ENCODE assay signal across 10 mouse cellular contexts in the genomic region with DNA sequence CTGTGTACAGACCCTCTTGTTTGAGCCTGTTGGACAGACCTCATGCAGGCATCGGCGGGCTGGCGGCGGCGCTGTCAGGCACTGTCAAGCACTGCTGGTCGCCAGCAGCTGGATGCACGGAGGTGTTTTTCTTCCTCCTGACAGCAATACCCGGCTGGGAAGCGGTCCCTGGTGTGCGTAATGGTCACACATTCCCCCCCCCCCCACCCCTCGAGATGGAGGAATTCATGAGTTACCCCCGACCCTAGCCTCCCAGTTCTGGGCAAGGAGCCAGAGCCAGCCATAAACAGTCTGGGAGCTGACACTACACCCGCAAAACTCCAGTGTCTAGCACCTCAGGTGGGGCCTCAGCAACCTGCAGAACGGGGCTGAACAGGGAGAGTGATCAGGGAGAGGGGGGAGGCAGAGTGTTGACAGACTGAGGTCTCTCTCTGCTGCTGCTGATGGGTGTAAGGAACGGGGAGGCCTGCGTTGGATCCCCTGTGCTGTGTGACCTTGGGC. TPM values are rescaled to one million over a fixed set of nuclear protein-coding genes. Genes with fewer than 3 reads are reported as not detected.
A peak's percentile ranks its signal among the peaks of the same experiment; 100 is the strongest.
DNase-seq lines count a peak whose midpoint lies in the region; ATAC-seq lines count a peak whose summit lies in the region.
"Had no signal": no experiment of that assay in that cellular context is flagged by ENCODE, and none has a peak within 500 bp of the region (broad histone marks: within the 10 kb centered on the region; RNA-seq: fewer than 3 reads in every experiment).

No protein-coding gene starts in this region.

- H3K4me3 ChIP-seq in embryonic facial prominence, embryonic 12.5 days, result no peak overlapping the region
- no peak overlapping the region for H3K4me3 ChIP-seq in hindbrain, embryonic 11.5 days (ENCODE audit: low read depth, low read length)
- no peak overlapping the region for H3K4me3 ChIP-seq in midbrain, embryonic 14.5 days (replicated peaks; ENCODE audit: low read depth, low read length)

- H3K27ac ChIP-seq in embryonic facial prominence, embryonic 12.5 days, result 0 out of 2 replicates have a peak overlapping the region, but pooled peaks have one; percentile 26
- no peak overlapping the region for H3K27ac ChIP-seq in hindbrain, embryonic 11.5 days (ENCODE audit: low read depth, low read length)
- H3K27ac ChIP-seq in midbrain, embryonic 14.5 days (replicated peaks; ENCODE audit: low read depth, low read length), result peak overlapping the region; percentile 45; the same call in 1 of the 2 replicates

- DNase-seq in kidney, postnatal 10 days, result peak; percentile 65
- DNase-seq in kidney, postnatal 36 days, result no peak
- DNase-seq in hindbrain, embryonic 11.5 days (ENCODE audit: low spot score), result no peak
- peak; percentile 67 for DNase-seq in midbrain, embryonic 14.5 days
- no peak for DNase-seq in right cerebral cortex, adult 18-20 months
- no peak for DNase-seq in left cerebral cortex, postnatal 36 days (ENCODE audit: low spot score in 2 of 2)
- DNase-seq in right cerebral cortex, postnatal 25 days, result no peak
- DNase-seq: liver, postnatal 0 days had no signal

- peaks cover 23% of the 10 kb centered on the region for H3K36me3 ChIP-seq in embryonic facial prominence, embryonic 12.5 days
- H3K36me3 ChIP-seq in hindbrain, embryonic 11.5 days (ENCODE audit: control insufficient read depth, insufficient read depth, low read length), result no peaks in the 10 kb centered on the region
- peaks cover 10% of the 10 kb centered on the region; the same call in 1 of the 2 replicates for H3K36me3 ChIP-seq in midbrain, embryonic 14.5 days (ENCODE audit: control insufficient read depth, insufficient read depth, low read length)

- 0 out of 2 replicates have a peak overlapping the region, but pooled peaks have one; percentile 18 for H3K4me2 ChIP-seq in embryonic facial prominence, embryonic 12.5 days (replicated peaks)
- H3K4me2 ChIP-seq in hindbrain, embryonic 11.5 days (replicated peaks; ENCODE audit: low read depth, low read length), result peak overlapping the region; percentile 3; the same call in 1 of the 2 replicates
- H3K4me2 ChIP-seq in midbrain, embryonic 14.5 days (ENCODE audit: low read length), result peak overlapping the region; percentile 33

- 37% methylated on average over 16 of the region's 16 CpGs for WGBS in embryonic facial prominence, embryonic 12.5 days
- 38% methylated on average over 16 of the region's 16 CpGs for WGBS in hindbrain, embryonic 11.5 days
- 24% methylated on average over 16 of the region's 16 CpGs for WGBS in midbrain, embryonic 14.5 days

- no peaks in the 10 kb centered on the region for H3K27me3 ChIP-seq in embryonic facial prominence, embryonic 12.5 days
- no peaks in the 10 kb centered on the region for H3K27me3 ChIP-seq in hindbrain, embryonic 11.5 days (ENCODE audit: control insufficient read depth, insufficient read depth, low read length)
- H3K27me3 ChIP-seq in midbrain, embryonic 14.5 days (ENCODE audit: control insufficient read depth, insufficient read depth, low read length), result no peaks in the 10 kb centered on the region

- H3K4me1 ChIP-seq in embryonic facial prominence, embryonic 12.5 days, result peaks cover 76% of the 10 kb centered on the region
- H3K4me1 ChIP-seq in hindbrain, embryonic 11.5 days (replicated peaks; ENCODE audit: control insufficient read depth, insufficient read depth, low read length), result peaks cover 19% of the 10 kb centered on the region
- H3K4me1 ChIP-seq in midbrain, embryonic 14.5 days (ENCODE audit: control insufficient read depth, insufficient read depth, low read length), result peaks cover 76% of the 10 kb centered on the region

- intact Hi-C loops in left cerebral cortex, postnatal 36 days (cut with DNase I), result no loop called here

- H3K9ac ChIP-seq in embryonic facial prominence, embryonic 12.5 days, result no peak overlapping the region
- H3K9ac ChIP-seq in hindbrain, embryonic 11.5 days (ENCODE audit: low read depth, low read length), result no peak overlapping the region; the same call in 1 of the 2 replicates
- H3K9ac ChIP-seq in midbrain, embryonic 14.5 days (replicated peaks; ENCODE audit: low read length), result no peak overlapping the region; the same call in 1 of the 2 replicates
- H3K9ac ChIP-seq: liver, postnatal 0 days had no signal

- H3K9me3 ChIP-seq in embryonic facial prominence, embryonic 12.5 days, result no peaks in the 10 kb centered on the region
- H3K9me3 ChIP-seq in hindbrain, embryonic 11.5 days (ENCODE audit: control insufficient read depth, low read length), result no peaks in the 10 kb centered on the region
- H3K9me3 ChIP-seq in midbrain, embryonic 14.5 days (ENCODE audit: control insufficient read depth, low read length), result no peaks in the 10 kb centered on the region

- peak; percentile 25; the same call in 1 of the 2 replicates for ATAC-seq in embryonic facial prominence, embryonic 12.5 days (ENCODE audit: insufficient number of reproducible peaks, insufficient read depth, low FRiP score, low TSS enrichment)
- peak; percentile 33; the same call in 1 of the 2 replicates for ATAC-seq in hindbrain, embryonic 11.5 days (ENCODE audit: low FRiP score)
- ATAC-seq in midbrain, embryonic 14.5 days (ENCODE audit: low FRiP score, low TSS enrichment), result no peak
- ATAC-seq: inflammation-experienced regulatory T-cells, adult 6 months; liver, postnatal 0 days had no signal

RNA-seq across cellular contexts. Expression of a gene that starts 17.2 kb away (rescaled TPM):
- 57.8 and 58.3 TPM in 2 replicates for polyA plus RNA-seq in embryonic facial prominence, embryonic 12.5 days (2016; fragmentation: Nextera tagmentation; extraction: Ambion mirVana)
- polyA plus RNA-seq in hindbrain, embryonic 11.5 days (2014; fragmentation: Nextera tagmentation; extraction: Ambion mirVana), result 41.9 and 42.5 TPM in 2 replicates
- polyA plus RNA-seq in midbrain, embryonic 14.5 days (2014; fragmentation: Nextera tagmentation; extraction: Ambion mirVana), result 51.7 and 69.2 TPM in 2 replicates
- 10 to 100 TPM; 57.4 to 69.7 TPM for total RNA-seq in left cerebral cortex, postnatal 36 days (2021)
- polyA plus RNA-seq: inflammation-experienced regulatory T-cells, adult 6 months had no signal

Comparison
In these comparisons a context has a peak if more than half of its experiments do, and no peak if none do; other contexts are left out.
1. DNase-seq: peak in kidney, postnatal 10 days (single experiment) and midbrain, embryonic 14.5 days (single experiment); none in kidney, postnatal 36 days (0 of 2), hindbrain, embryonic 11.5 days (single experiment), right cerebral cortex, adult 18-20 months (single experiment), left cerebral cortex, postnatal 36 days (0 of 2) and right cerebral cortex, postnatal 25 days (single experiment).
2. Peak in every context shown above with its lines, with median percentiles within 50 percentile points of each other: H3K4me2 ChIP-seq.